ENCODE assay signal across 18 mouse cellular contexts in genomic region chr8:112716982-112717381, GRCm38 (mm10).
"Had no signal": no experiment of that assay in that cellular context is flagged by ENCODE, and none has a peak within 500 bp of the region (broad histone marks: within the 10 kb centered on the region; RNA-seq: fewer than 3 reads in every experiment).

No protein-coding gene starts in this region.

- ATAC-seq: hindbrain, embryonic 16.5 days; inflammation-experienced regulatory T-cells, adult 6 months; intestine, embryonic 15.5 days; intestine, postnatal 0 days; liver, embryonic 12.5 days had no signal

- DNase-seq: gastrocnemius, adult 2 months; gastrocnemius, postnatal 10 days; gastrocnemius, postnatal 25 days; heart, adult 18-20 months; heart, postnatal 10 days; heart, postnatal 4 days; kidney, adult 18-20 months; kidney, adult 8-10 months; kidney, postnatal 14 days; kidney, postnatal 36 days; layer of hippocampus, adult 9-11 months; layer of hippocampus, postnatal 36 days; left cerebral cortex, postnatal 4 days had no signal
